Mouse (Mus musculus): ENCODE results near the gene Tsc22d3.

DNA sequence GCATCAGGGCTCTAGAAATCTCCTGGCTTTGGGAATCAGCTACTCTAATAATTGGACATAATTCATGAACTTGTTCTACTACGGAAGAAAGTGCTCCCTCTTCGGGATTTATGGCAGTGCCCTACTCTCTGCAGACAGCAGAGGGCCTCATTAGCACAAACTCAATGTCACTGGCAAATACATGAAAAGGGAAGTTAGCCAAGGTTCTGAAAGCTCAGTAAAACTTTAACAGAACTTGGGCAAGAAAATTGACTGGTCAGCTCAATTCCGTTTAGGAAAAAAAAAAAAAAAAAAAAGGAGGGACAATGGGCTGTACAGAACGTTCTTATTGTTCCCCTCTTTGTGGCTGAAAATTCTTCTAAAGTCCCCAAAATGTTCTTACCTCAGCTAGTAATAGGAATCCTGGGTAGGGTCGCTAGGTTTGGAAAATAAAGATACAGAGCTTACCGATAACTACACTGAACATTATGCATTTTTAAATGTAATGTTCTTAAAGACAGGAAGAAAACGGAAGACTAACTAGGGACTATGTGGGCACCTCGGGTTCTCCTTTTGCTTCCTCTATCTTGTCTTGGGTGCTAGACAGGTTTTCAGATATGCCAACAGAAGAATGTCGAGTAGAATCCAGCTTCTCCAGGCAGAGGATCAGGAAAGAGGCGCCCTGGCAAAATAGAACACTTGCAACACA, 108.4 kb downstream of the Tsc22d3 start:
- no peak for TF ChIP-seq EP300 (IDR thresholded peaks at IDR 0.05; ENCODE audit: low read depth)
- TF ChIP-seq CTCF (IDR thresholded peaks at IDR 0.05; ENCODE audit: low read depth), result peak; percentile 75

Data from heart, postnatal 0 days (tissue).